Mouse (Mus musculus): ENCODE data around the gene Vwa7. TPM values are rescaled to one million over a fixed set of nuclear protein-coding genes. Genes with fewer than 3 reads are reported as not detected.

Gene Vwa7
- total RNA-seq, 2 experiments from 2014 or later, result 1.6 to 1.8 TPM

DNA sequence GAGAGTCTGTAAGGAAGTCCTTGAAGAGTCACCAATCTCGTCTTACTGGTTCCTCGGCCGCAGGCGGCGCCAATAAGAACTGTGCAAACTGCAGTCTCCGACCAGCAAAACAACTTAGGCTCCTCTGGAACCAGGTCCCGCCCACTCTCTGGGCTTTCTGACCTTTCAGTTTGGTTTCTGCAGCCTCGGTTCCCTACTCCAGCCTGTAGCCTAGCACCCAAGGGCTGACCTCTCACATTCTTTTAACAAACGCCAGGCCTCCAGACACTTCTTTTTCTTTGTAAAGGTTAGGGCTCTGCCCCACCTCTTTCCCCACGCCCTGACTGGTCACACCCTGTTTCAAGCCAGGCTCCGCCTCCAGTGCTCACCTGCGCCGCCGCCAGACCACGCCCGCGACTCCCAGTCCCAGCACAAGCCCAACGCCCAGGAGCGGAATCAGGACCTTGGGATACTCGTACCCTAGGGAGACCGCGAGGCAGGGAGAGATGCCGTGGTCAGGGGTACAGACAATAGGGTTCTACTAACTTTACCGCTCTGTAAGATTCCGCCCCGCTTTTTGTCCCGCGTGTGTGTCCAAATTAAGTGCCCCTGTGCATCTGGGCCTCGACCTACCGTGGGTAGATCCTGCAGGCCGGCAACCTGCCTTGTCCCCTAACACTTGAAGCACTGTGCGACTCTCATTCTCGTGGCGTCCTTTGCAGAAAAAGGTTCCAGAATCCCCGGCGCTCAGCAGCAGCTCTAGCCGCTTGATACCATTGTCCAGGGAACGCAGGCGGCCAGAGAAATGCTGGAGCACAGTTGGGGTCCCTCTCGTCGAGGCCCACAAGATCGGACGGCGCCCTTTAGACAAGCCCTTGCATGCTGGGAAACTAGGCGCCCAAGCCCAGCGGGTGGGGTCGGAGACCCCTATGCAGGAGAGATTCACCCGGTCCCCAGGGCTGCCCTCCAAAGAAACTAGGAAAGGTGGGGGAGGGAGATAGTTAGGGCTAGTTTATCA, 48.9 kb downstream of the Vwa7 start, which contains the start of gene Ly6g6c:
TSS of gene Ly6g6c (plus strand) at position 438 of the 997 bp plus-strand sequence.
- peak; percentile 40 for DNase-seq

GRCm38 (mm10) chr17:35066084-35066483, 49.7 kb downstream of the Vwa7 start, which contains the start of gene Mpig6b:
Gene Mpig6b, minus strand, starts transcription at chr17:35066184.
- DNase-seq, result no peak

DNA sequence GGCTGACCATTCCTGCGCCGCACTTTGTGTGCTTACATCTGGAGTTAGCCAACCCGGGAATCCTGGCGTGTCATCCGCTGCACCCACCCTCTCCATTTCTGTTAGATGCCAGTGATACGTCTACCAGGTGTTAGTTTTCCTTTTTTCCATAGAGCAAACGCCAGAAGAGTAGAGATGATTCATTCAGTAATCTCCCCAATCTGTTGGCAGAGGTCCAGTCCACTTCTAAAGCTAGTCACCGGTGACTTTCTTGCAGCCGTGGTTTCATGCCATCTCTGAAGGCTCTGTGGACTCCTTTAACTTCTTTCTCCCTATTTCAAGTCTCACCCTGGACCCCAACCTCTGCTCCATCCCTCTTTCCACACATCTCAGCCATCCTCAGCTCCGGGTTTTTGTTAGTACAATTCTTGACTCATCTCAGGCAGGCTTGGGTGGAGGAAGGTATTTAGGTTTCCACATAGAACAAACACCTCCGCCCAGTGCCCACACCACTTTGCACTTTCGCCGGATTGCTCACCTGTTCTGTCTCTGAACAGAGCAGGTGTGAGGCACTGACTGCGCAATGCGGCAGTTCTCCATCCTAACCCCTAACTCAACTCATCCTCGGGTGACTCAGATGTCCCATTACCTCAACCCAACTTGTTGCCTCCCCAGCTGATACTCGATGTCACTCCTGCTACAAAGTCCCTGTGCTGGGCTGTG, 52.0 kb downstream of the Vwa7 start:
- DNase-seq, result no peak

DNA sequence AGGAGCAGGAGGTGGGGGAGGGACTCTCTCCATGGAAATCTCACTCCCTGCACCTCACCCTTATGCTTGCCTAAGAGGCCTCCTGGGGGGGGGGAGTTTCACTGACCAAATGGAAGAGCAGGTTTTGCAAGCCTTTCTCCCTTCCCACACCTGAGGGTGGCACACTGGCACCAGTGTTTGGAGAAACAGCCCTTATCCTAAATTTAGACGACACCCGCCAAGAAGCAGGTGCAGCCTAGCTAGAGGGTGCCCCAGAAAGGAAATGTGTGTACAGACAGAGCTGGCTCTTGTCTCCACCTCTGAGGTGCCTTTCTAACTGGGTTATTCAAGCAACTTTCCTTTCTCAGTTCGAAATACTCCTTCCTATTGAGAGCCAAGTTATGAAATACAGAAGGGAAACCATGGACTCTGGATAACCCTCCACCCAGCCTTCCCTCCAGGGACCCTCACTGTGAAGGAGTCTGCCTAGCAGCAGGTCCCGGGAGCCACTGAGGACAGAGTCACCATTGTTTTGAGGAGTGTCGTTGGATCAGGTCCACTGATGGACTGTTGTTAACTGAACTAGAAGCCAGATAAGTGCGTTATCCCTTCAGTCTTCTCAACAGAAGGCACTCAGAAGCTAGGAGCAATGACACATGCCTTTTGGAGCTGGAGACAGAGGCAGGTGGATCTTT, 54.3 kb downstream of the Vwa7 start:
- no peak for DNase-seq

GRCm38 (mm10) chr17:35071454-35071853, 55.1 kb downstream of the Vwa7 start:
- no peak for DNase-seq

DNA sequence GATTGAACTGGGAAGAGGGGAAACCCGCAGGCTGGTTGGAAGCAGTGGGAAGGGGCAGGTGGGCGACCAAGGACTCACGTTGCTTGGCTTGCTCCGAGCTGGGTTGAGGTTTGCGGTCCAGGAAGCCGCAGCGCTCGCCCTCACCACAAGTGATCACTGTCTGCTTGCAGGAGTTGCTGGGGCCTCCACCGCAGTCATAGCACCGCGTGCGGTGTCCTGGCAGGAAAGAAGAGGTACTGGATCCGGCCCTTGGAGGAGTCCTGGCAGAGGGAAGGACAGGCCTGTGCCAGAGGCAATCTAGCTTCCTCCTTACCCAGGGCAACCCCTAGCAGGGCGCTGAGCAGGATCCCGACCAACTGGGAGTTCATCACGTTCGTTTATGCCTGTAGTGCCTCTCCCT, 57.7 kb downstream of the Vwa7 start:
- DNase-seq, result no peak

Other genes starting within 250 kb of the Vwa7 start
- gene Cyp21a1, start 212.0 kb upstream of the Vwa7 start, total RNA-seq (2021), result not detected
- 10 to 100 TPM; 13.6 to 16.2 TPM for gene Stk19, start 179.6 kb upstream of the Vwa7 start, total RNA-seq (2021)
- 10 to 100 TPM; 21.4 to 23.0 TPM for gene Dxo, start 179.6 kb upstream of the Vwa7 start, total RNA-seq (2021)
- gene Skiv2l, start 166.4 kb upstream of the Vwa7 start, total RNA-seq (2021), result 10 to 100 TPM; 27.4 to 27.9 TPM
- gene Nelfe, start 166.2 kb upstream of the Vwa7 start, total RNA-seq (2021), result 10 to 100 TPM; 30.4 to 34.2 TPM
- 1 to 10 TPM in 1 of 2 experiments, under 1 TPM in 1; 0.88 to 2.6 TPM for gene Cfb, start 154.1 kb upstream of the Vwa7 start, total RNA-seq (2021)
- gene Zbtb12, start 137.1 kb upstream of the Vwa7 start, total RNA-seq (2021), result 1 to 10 TPM; 7.9 TPM
- not detected for gene Gm20547, start 134.5 kb upstream of the Vwa7 start, total RNA-seq (2021)
- gene C2, start 118.3 kb upstream of the Vwa7 start, total RNA-seq (2021), result 1 to 10 TPM; 3.0 to 3.7 TPM
- 10 to 100 TPM; 55.7 to 56.8 TPM for gene Ehmt2, start 118.1 kb upstream of the Vwa7 start, total RNA-seq (2021)
- gene Slc44a4, start 102.1 kb upstream of the Vwa7 start, total RNA-seq (2021), result not detected
- 10 to 100 TPM; 10.1 to 11.7 TPM for gene Neu1, start 85.3 kb upstream of the Vwa7 start, total RNA-seq (2021)
- gene Hspa1b, start 57.3 kb upstream of the Vwa7 start, total RNA-seq (2021), result 1 to 10 TPM; 4.8 to 5.2 TPM
- not detected for gene Gm20481, start 46.7 kb upstream of the Vwa7 start, total RNA-seq (2021)
- 1 to 10 TPM; 2.6 to 2.9 TPM for gene Hspa1a, start 44.4 kb upstream of the Vwa7 start, total RNA-seq (2021)
- 1 to 10 TPM; 5.3 to 6.6 TPM for gene Hspa1l, start 43.9 kb upstream of the Vwa7 start, total RNA-seq (2021)
- gene Lsm2, start 34.7 kb upstream of the Vwa7 start, total RNA-seq (2021), result 10 to 100 TPM; 52.2 to 55.0 TPM
- gene Vars, start 15.6 kb upstream of the Vwa7 start, total RNA-seq (2021), result 10 to 100 TPM; 46.7 to 49.0 TPM
- gene Sapcd1, start 11.4 kb downstream of the Vwa7 start, total RNA-seq (2021), result 1 to 10 TPM in 1 of 2 experiments, under 1 TPM in 1; 0.74 to 1.3 TPM
- gene Msh5, start 30.2 kb downstream of the Vwa7 start, total RNA-seq (2021), result 1 to 10 TPM; 4.0 to 6.5 TPM
- gene Clic1, start 33.4 kb downstream of the Vwa7 start, total RNA-seq (2021), result 100 to 1,000 TPM; 166 to 167 TPM
- 100 to 1,000 TPM; 104 to 106 TPM for gene Ddah2, start 42.5 kb downstream of the Vwa7 start, total RNA-seq (2021)
- gene Ly6g6c, start 48.8 kb downstream of the Vwa7 start, total RNA-seq (2021), result not detected
- under 1 TPM in 1 of 2 experiments, not detected in 1; 0.47 TPM for gene Mpig6b, start 49.6 kb downstream of the Vwa7 start, total RNA-seq (2021)
- gene Ly6g6e, start 60.3 kb downstream of the Vwa7 start, total RNA-seq (2021), result not detected
- 1 to 10 TPM; 1.6 to 2.4 TPM for gene Ly6g6d, start 61.5 kb downstream of the Vwa7 start, total RNA-seq (2021)
- gene Ly6g6f, start 69.0 kb downstream of the Vwa7 start, total RNA-seq (2021), result not detected
- gene Abhd16a, start 72.7 kb downstream of the Vwa7 start, total RNA-seq (2021), result 10 to 100 TPM; 50.6 to 53.5 TPM
- gene Ly6g5c, start 91.7 kb downstream of the Vwa7 start, total RNA-seq (2021), result not detected
- gene Ly6g5b, start 98.8 kb downstream of the Vwa7 start, total RNA-seq (2021), result under 1 TPM; 0.52 to 0.62 TPM
- 1 to 10 TPM; 6.0 to 6.2 TPM for gene Gpank1, start 104.9 kb downstream of the Vwa7 start, total RNA-seq (2021)
- 100 to 1,000 TPM; 189 to 196 TPM for gene Csnk2b, start 105.5 kb downstream of the Vwa7 start, total RNA-seq (2021)
- 10 to 100 TPM; 26.6 to 27.3 TPM for gene D17H6S53E, start 109.8 kb downstream of the Vwa7 start, total RNA-seq (2021)
- not detected for gene Apom, start 115.5 kb downstream of the Vwa7 start, total RNA-seq (2021)
- 100 to 1,000 TPM; 318 to 321 TPM for gene Bag6, start 118.6 kb downstream of the Vwa7 start, total RNA-seq (2021)
- gene Prrc2a, start 148.3 kb downstream of the Vwa7 start, total RNA-seq (2021), result 100 to 1,000 TPM; 248 to 251 TPM
- 1 to 10 TPM; 2.9 to 3.4 TPM for gene Aif1, start 159.5 kb downstream of the Vwa7 start, total RNA-seq (2021)
- 1 to 10 TPM; 4.2 to 4.8 TPM for gene Lst1, start 171.9 kb downstream of the Vwa7 start, total RNA-seq (2021)
- gene Ltb, start 177.9 kb downstream of the Vwa7 start, total RNA-seq (2021), result 1 to 10 TPM in 1 of 2 experiments, under 1 TPM in 1; 0.81 to 1.0 TPM
- gene Tnf, start 185.4 kb downstream of the Vwa7 start, total RNA-seq (2021), result 1 to 10 TPM in 1 of 2 experiments, under 1 TPM in 1; 0.76 to 1.3 TPM
- gene Lta, start 188.8 kb downstream of the Vwa7 start, total RNA-seq (2021), result under 1 TPM; 0.26 to 0.32 TPM
- gene Gm16181, start 204.3 kb downstream of the Vwa7 start, total RNA-seq (2021), result under 1 TPM in 1 of 2 experiments, not detected in 1; 0.52 TPM
- gene Atp6v1g2, start 217.1 kb downstream of the Vwa7 start, total RNA-seq (2021), result 1 to 10 TPM; 8.0 to 9.3 TPM
- gene Nfkbil1, start 219.2 kb downstream of the Vwa7 start, total RNA-seq (2021), result 10 to 100 TPM; 10.8 to 11.0 TPM
- gene Ddx39b, start 225.2 kb downstream of the Vwa7 start, total RNA-seq (2021), result 100 to 1,000 TPM; 221 to 230 TPM
- gene H2-D1, start 246.2 kb downstream of the Vwa7 start, total RNA-seq (2021), result 10 to 100 TPM; 45.9 to 50.4 TPM